In genomic region chr2:181153837-181154236, GRCm38 (mm10) we compare ENCODE assay signal across 9 mouse cellular contexts. TPM values are rescaled to one million over a fixed set of nuclear protein-coding genes. Genes with fewer than 3 reads are reported as not detected.
DNase-seq lines count a peak whose midpoint lies in the region; ATAC-seq and TF ChIP-seq lines count a peak whose summit lies in the region.
"Had no signal": no experiment of that assay in that cellular context is flagged by ENCODE, and none has a peak within 500 bp of the region (broad histone marks: within the 10 kb centered on the region; RNA-seq: fewer than 3 reads in every experiment).

No protein-coding gene starts in this region.

- 0% methylated on average over 1 of the region's 1 CpGs for WGBS in lung, postnatal 0 days

- no peak for ATAC-seq in lung, postnatal 0 days
- peak; percentile 70 for ATAC-seq in megakaryocyte progenitor cell, adult 5-6 weeks (replicated peaks; ENCODE audit: poor library complexity)

- H3K9ac ChIP-seq in lung, postnatal 0 days (replicated peaks; ENCODE audit: low read depth): no peak overlapping the region

- no peak overlapping the region for H3K4me3 ChIP-seq in lung, postnatal 0 days (ENCODE audit: low read depth, low read length)
- H3K4me3 ChIP-seq: megakaryocyte, embryonic 14.5 days had no signal

- DNase-seq in gastrocnemius, adult 18-20 months (ENCODE audit: low spot score): peak; percentile 50
- DNase-seq in gastrocnemius, postnatal 4 days (ENCODE audit: low spot score in 2 of 2): no peak
- DNase-seq in lung, postnatal 0 days (ENCODE audit: low spot score): no peak
- DNase-seq in lung, adult 18-20 months: no peak
- peak; percentile 9 for DNase-seq in c-Kit-positive CD71-positive TER-119-negative erythroid progenitor cells, embryonic 14.5 days (ENCODE audit: low read depth)
- no peak for DNase-seq in spleen, postnatal 4 days (ENCODE audit: low spot score in 2 of 2)
- no peak for DNase-seq in Muller cell, postnatal 12 days (ENCODE audit: inconsistent ontology term)

- peak; percentile 61 for TF ChIP-seq CTCF in lung, postnatal 0 days (IDR thresholded peaks at IDR 0.05)

- H3K27me3 ChIP-seq in lung, postnatal 0 days (replicated peaks; ENCODE audit: insufficient read depth, low read length): peaks cover 15% of the 10 kb centered on the region; the same call in 1 of the 2 replicates

- H3K27ac ChIP-seq in lung, postnatal 0 days (ENCODE audit: low read length): no peak overlapping the region

- no peak for TF ChIP-seq EP300 in lung, postnatal 0 days (IDR thresholded peaks at IDR 0.05)

- no peaks in the 10 kb centered on the region for H3K4me1 ChIP-seq in lung, postnatal 0 days (ENCODE audit: insufficient read depth, low read depth, low read length)

- no peaks in the 10 kb centered on the region for H3K9me3 ChIP-seq in lung, postnatal 0 days (ENCODE audit: low read length)
- H3K9me3 ChIP-seq: megakaryocyte, embryonic 14.5 days had no signal

- no peak overlapping the region for H3K4me2 ChIP-seq in lung, postnatal 0 days (replicated peaks; ENCODE audit: low read depth, low read length)

- no peaks in the 10 kb centered on the region for H3K36me3 ChIP-seq in lung, postnatal 0 days (ENCODE audit: insufficient read depth, low read length)

RNA-seq across cellular contexts. Expression of gene Eef1a2, which starts 3.0 kb away (rescaled TPM):
- total RNA-seq in gastrocnemius, adult 18-20 months (2021): 1,000 to 10,000 TPM; 2,039 to 2,096 TPM
- 100 to 1,000 TPM; 639 to 677 TPM for total RNA-seq in gastrocnemius, postnatal 4 days (2021)
- polyA plus RNA-seq in lung, postnatal 0 days (2015; fragmentation: Nextera tagmentation; extraction: Ambion mirVana): 0.14 and 0.20 TPM in 2 replicates
- total RNA-seq in megakaryocyte progenitor cell, adult 5-6 weeks (2015): not detected in 2 replicates
- total RNA-seq in megakaryocyte progenitor cell, adult 5-6 weeks (2017): not detected in 2 replicates

RNA-seq across cellular contexts. Expression of gene Kcnq2, which starts 18.7 kb away (rescaled TPM):
- under 1 TPM in 1 of 2 experiments, not detected in 1; 0.18 TPM for total RNA-seq in gastrocnemius, adult 18-20 months (2021)
- total RNA-seq in gastrocnemius, postnatal 4 days (2021): not detected
- 0.04 TPM in 1 of 2 replicates, not detected in the other for polyA plus RNA-seq in lung, postnatal 0 days (2015; fragmentation: Nextera tagmentation; extraction: Ambion mirVana)
- total RNA-seq in megakaryocyte progenitor cell, adult 5-6 weeks (2015): not detected in 2 replicates
- not detected in 2 replicates for total RNA-seq in megakaryocyte progenitor cell, adult 5-6 weeks (2017)

RNA-seq across cellular contexts. Expression of gene Ppdpf, which starts 33.2 kb away (rescaled TPM):
- total RNA-seq in gastrocnemius, adult 18-20 months (2021): 10 to 100 TPM; 41.7 to 44.5 TPM
- 10 to 100 TPM; 67.4 to 71.2 TPM for total RNA-seq in gastrocnemius, postnatal 4 days (2021)
- 261 and 262 TPM in 2 replicates for polyA plus RNA-seq in lung, postnatal 0 days (2015; fragmentation: Nextera tagmentation; extraction: Ambion mirVana)
- total RNA-seq in megakaryocyte progenitor cell, adult 5-6 weeks (2015): 85.7 and 109 TPM in 2 replicates
- total RNA-seq in megakaryocyte progenitor cell, adult 5-6 weeks (2017): 68.8 and 73.0 TPM in 2 replicates

RNA-seq across cellular contexts. Expression of gene Ptk6, which starts 48.8 kb away (rescaled TPM):
- not detected for total RNA-seq in gastrocnemius, adult 18-20 months (2021)
- under 1 TPM in 1 of 2 experiments, not detected in 1; 0.10 TPM for total RNA-seq in gastrocnemius, postnatal 4 days (2021)
- 0.23 and 0.25 TPM in 2 replicates for polyA plus RNA-seq in lung, postnatal 0 days (2015; fragmentation: Nextera tagmentation; extraction: Ambion mirVana)
- total RNA-seq in megakaryocyte progenitor cell, adult 5-6 weeks (2015): not detected in 2 replicates
- total RNA-seq in megakaryocyte progenitor cell, adult 5-6 weeks (2017): not detected in 2 replicates

RNA-seq across cellular contexts. Expression of gene Srms, which starts 59.1 kb away (rescaled TPM):
- total RNA-seq in gastrocnemius, adult 18-20 months (2021): under 1 TPM; 0.19 to 0.21 TPM
- total RNA-seq in gastrocnemius, postnatal 4 days (2021): not detected
- 2.5 and 2.6 TPM in 2 replicates for polyA plus RNA-seq in lung, postnatal 0 days (2015; fragmentation: Nextera tagmentation; extraction: Ambion mirVana)
- not detected in 2 replicates for total RNA-seq in megakaryocyte progenitor cell, adult 5-6 weeks (2015)
- total RNA-seq in megakaryocyte progenitor cell, adult 5-6 weeks (2017): not detected in 2 replicates

Comparison
In these comparisons a context has a peak if more than half of its experiments do, and no peak if none do; other contexts are left out.
1. DNase-seq: peak in gastrocnemius, adult 18-20 months (single experiment) and c-Kit-positive CD71-positive TER-119-negative erythroid progenitor cells, embryonic 14.5 days (single experiment); none in gastrocnemius, postnatal 4 days (0 of 2), lung, postnatal 0 days (single experiment), lung, adult 18-20 months (0 of 2), spleen, postnatal 4 days (0 of 2) and Muller cell, postnatal 12 days (single experiment).
2. RNA of gene Eef1a2, which starts 3.0 kb away (total RNA-seq): 2,039 to 2,096 TPM in gastrocnemius, adult 18-20 months and 639 to 677 TPM in gastrocnemius, postnatal 4 days; not detected in megakaryocyte progenitor cell, adult 5-6 weeks; every median in the first group is over 100 times any median in the second.